Mouse (Mus musculus): ENCODE data around the gene Dlx5.

- TF ChIP-seq CTCF (conservative IDR thresholded peaks at IDR 0.05; ENCODE audit: insufficient read depth, insufficient read length, low read depth, low read length): 0 out of 2 replicates have a peak, but pooled peaks have one; percentile 20
- no peak for TF ChIP-seq POLR2A (IDR thresholded peaks at IDR 0.05; ENCODE audit: low read depth, low read length)
These were observed 33.1 kb upstream of the Dlx5 start for GRCm38 (mm10) chr6:6914849-6915525.

All from kidney, adult 2 months (tissue).